Mouse (Mus musculus) stomach, embryonic 14.5 days (tissue): ENCODE measurements around the gene Rangap1. TPM values are rescaled to one million over a fixed set of nuclear protein-coding genes. Genes with fewer than 3 reads are reported as not detected.

Experiments used
- ATAC-seq: fragments of 200-750 bp; cut with Nextera tagmentation; 2 replicates; pipeline ENCODE4 v1.8.0; 2017; ENCODE audit warnings: low read depth, moderate TSS enrichment; ENCODE audit not compliant: insufficient number of reproducible peaks, insufficient read depth, low FRiP score
- H3K27ac ChIP-seq: fragments of 300-500 bp; sonication (generic); 2 replicates; pipeline ENCODE4 v1.5.1; 2014; ENCODE audit warnings: mild to moderate bottlenecking, low read length, moderate library complexity, mixed read lengths
- H3K27me3 ChIP-seq: fragments of 300-500 bp; sonication (generic); 2 replicates; pipeline ENCODE4 v1.6.1; 2014; ENCODE audit warnings: low read length, control low read depth, mixed read lengths; ENCODE audit not compliant: control insufficient read depth, insufficient read depth
- H3K36me3 ChIP-seq: fragments of 300-500 bp; sonication (generic); 2 replicates; pipeline ENCODE4 v1.6.1; 2014; ENCODE audit warnings: mild to moderate bottlenecking, control low read depth, low read length, moderate library complexity, mixed read lengths; ENCODE audit not compliant: control insufficient read depth, insufficient read depth
- H3K4me1 ChIP-seq: fragments of 300-500 bp; sonication (generic); 2 replicates; pipeline ENCODE4 v1.6.1; 2014; ENCODE audit warnings: low read length, control low read depth, mixed read lengths; ENCODE audit not compliant: control insufficient read depth, insufficient read depth
- H3K4me2 ChIP-seq: fragments of 300-500 bp; sonication (generic); replicated peaks from 2 replicates; pipeline ENCODE4 v1.6.1; 2014; ENCODE audit warnings: low read depth, low read length, control low read depth
- H3K4me3 ChIP-seq: fragments of 300-500 bp; sonication (generic); 2 replicates; pipeline ENCODE4 v1.5.1; 2014; ENCODE audit warnings: low read depth, low read length, control low read depth
- H3K9ac ChIP-seq: fragments of 300-500 bp; sonication (generic); replicated peaks from 2 replicates; pipeline ENCODE4 v1.6.1; 2014; ENCODE audit warnings: low read depth, mild to moderate bottlenecking, control low read depth, low read length, moderate library complexity, mixed read lengths
- H3K9me3 ChIP-seq: fragments of 300-500 bp; sonication (generic); 2 replicates; pipeline ENCODE4 v1.6.1; 2016; ENCODE audit warnings: low read depth, low read length, control low read depth; ENCODE audit not compliant: control insufficient read depth
- WGBS: fragments of 180-500 bp; shearing (Covaris S2); extraction: QIAGEN DNeasy Blood & Tissue Kit; methylation state at CpG from one replicate; pipeline ENCODE4 v1.1.7; 2014; 5-methylcytosine and 5-hydroxymethylcytosine counted together
- polyA plus RNA-seq: library from polyadenylated mRNA; unstranded; fragments of >200 nt; fragmentation: Nextera tagmentation; extraction: Ambion mirVana; gene quantifications from 2 replicates; pipeline ENCODE4 v1.2.1, GENCODE M21; 2014

Rangap1 gene
- polyA plus RNA-seq, 1 experiment from 2014 or later: 90.9 TPM

DNA sequence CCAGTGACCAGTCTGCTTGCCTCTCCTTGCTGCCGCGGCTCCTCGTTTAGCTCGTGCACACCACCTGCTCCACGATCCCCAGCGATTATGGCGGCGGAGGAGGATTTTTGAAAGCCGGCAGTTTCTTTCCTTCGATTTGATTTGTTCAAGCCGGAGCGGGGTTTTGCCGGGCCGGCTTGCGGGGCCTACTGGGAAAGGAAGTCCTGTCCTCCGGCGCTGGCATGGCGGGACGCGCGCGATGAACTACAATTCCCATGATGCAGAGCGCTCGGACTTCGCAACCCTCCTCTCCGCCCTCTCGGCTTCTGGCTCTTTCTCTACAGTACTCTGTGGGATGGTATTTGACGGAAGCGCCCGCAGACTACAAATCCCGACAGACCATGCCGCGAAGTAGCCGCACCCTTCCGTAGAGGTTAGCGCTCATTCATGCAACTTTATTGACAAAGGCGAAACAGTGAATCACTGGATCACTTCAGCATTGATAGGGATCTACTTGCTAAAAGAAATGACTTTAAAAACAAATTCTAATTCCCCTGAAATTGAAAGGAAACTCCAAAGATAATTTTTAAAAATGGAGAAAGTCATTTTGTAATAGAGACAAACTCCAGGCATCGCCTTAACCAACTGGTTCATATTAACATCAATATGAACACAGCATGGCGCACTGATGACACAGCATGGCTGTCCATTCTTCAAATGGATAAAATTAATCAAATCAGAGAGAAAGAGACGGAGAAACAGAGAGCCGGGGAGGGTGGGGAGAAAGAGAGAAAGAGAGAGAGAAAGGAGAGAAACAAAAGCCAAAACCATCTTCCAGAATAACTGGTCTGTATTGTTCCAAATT lies 15.3 kb downstream of the Rangap1 start:
- ATAC-seq: peak; percentile 98
- Histone ChIP-seq H3K27me3 (no peaks in the 10 kb centered on the region), H3K36me3 (peaks cover 4% of the 10 kb centered on the region; the same call in 1 of the 2 replicates), H3K9ac (peak overlapping the region; percentile 71), H3K27ac (peak overlapping the region; percentile 84), H3K4me2 (peak overlapping the region; percentile 90), H3K4me3 (peak overlapping the region; percentile 99), H3K9me3 (no peaks in the 10 kb centered on the region), H3K4me1 (peaks cover 9% of the 10 kb centered on the region)
- 5% methylated on average over 41 of the region's 41 CpGs for WGBS

DNA sequence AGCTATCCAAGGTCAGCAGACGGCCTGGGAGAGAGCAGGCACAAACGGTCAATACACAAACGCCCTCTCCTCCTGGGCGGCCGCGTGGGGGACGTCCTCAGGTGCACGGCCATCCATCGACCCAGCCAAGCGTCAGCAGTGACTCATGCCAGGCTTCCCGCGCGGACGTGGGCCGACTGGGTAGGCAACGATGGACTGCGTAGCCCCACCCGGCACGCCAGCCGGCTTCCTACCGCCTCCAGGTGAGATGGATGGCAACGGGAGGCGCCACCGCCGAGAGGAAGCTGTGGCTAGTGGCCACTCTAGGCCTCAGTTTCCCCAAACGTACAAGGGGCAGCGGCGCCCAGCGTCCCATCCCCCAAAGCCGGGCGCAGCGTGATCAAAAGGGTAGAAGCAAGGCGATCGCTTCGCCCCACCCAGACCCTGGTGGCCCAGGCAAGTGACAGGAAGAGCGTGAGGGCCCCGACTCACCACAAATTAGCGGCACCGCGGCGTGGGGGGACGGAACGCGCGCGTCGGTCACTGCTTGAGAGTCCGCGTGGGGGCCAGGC lies 16.0 kb downstream of the Rangap1 start:
- no peaks in the 10 kb centered on the region for H3K9me3 ChIP-seq
- H3K27me3 ChIP-seq: no peaks in the 10 kb centered on the region
- H3K27ac ChIP-seq: peak overlapping the region; percentile 84
- peaks cover 9% of the 10 kb centered on the region for H3K4me1 ChIP-seq
- peak; percentile 46; the same call in 1 of the 2 replicates for ATAC-seq
- H3K4me3 ChIP-seq: peak overlapping the region; percentile 99
- WGBS: under 1% methylated on average over 49 of the region's 49 CpGs
- peaks cover 5% of the 10 kb centered on the region; the same call in 1 of the 2 replicates for H3K36me3 ChIP-seq
- H3K4me2 ChIP-seq: peak overlapping the region; percentile 90
- peak overlapping the region; percentile 71 for H3K9ac ChIP-seq

DNA sequence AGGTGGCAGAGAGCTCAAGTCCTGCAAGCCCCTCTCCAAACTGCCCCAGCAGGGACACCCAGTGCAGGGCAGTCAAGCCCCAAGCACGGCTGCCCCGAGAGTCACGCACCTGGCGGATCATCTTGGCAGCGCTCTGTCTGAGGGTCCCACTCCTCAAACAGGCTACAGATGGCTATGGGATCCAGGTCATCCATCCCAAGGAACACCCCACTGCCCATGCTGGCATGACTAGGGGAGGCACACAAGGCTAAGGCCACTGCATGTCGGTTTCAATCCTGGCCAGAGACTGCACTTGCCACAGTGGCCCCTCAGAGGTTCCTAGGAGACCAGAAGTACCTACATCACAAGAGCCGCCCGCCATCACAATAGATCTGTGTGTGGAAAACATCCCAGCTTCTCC lies 19.4 kb downstream of the Rangap1 start:
- peaks cover 36% of the 10 kb centered on the region for H3K36me3 ChIP-seq
- H3K9me3 ChIP-seq: no peaks in the 10 kb centered on the region
- 96% methylated on average over 8 of the region's 8 CpGs for WGBS
- H3K4me1 ChIP-seq: peaks cover 9% of the 10 kb centered on the region
- no peak overlapping the region for H3K4me3 ChIP-seq
- H3K27me3 ChIP-seq: no peaks in the 10 kb centered on the region
- H3K27ac ChIP-seq: no peak overlapping the region
- H3K9ac ChIP-seq: no peak overlapping the region
- H3K4me2 ChIP-seq: no peak overlapping the region
- ATAC-seq: no peak

DNA sequence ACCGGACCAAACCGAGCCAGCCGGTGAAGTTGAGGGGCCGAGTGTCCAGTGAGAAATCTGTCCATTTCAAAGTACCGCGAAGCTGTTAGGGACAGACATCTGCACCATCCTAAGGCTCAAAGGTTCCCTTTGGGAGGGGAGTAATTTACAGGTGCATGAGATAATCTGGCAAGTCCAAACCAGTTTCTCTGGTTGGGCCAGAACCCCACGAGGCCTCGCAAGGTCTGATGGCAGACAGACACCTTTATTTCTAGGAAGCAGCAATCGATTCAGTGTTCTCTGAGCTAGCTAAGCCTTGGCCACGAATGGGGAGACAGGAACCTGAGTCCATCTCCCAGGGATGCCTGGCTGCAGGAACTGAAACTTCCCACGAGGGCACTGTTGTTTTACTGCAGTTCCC lies 21.7 kb downstream of the Rangap1 start:
- no peaks in the 10 kb centered on the region for H3K9me3 ChIP-seq
- H3K27ac ChIP-seq: no peak overlapping the region
- no peak overlapping the region for H3K9ac ChIP-seq
- peaks cover 59% of the 10 kb centered on the region for H3K36me3 ChIP-seq
- H3K27me3 ChIP-seq: no peaks in the 10 kb centered on the region
- ATAC-seq: no peak
- H3K4me3 ChIP-seq: no peak overlapping the region
- peaks cover 9% of the 10 kb centered on the region for H3K4me1 ChIP-seq
- WGBS: 90% methylated on average over 11 of the region's 11 CpGs
- H3K4me2 ChIP-seq: no peak overlapping the region

DNA sequence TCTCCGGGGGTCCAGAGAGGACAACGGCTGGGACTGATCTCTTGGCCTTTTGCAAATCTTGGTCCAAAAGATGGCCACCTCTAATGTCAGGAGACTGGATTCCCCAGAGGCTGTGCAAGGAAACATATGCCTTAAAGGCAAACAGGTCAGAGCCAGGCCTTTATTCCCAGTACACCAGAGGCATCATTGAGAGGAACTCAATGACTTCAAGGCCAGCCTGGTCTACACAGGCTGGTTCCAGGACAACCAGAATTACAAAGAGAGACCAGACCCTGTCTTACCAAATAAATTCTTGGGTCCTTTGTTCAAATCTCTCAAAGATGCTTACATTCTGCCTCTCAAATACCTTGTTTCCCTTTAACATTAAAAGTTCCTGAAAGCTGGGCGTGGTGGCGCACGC lies 23.0 kb downstream of the Rangap1 start:
- Histone ChIP-seq H3K9me3 (no peaks in the 10 kb centered on the region), H3K4me1 (no peaks in the 10 kb centered on the region), H3K9ac (no peak overlapping the region), H3K4me2 (no peak overlapping the region), H3K27me3 (no peaks in the 10 kb centered on the region), H3K36me3 (peaks cover 69% of the 10 kb centered on the region), H3K27ac (no peak overlapping the region), H3K4me3 (no peak overlapping the region)
- 95% methylated on average over 5 of the region's 5 CpGs for WGBS
- ATAC-seq: no peak

DNA sequence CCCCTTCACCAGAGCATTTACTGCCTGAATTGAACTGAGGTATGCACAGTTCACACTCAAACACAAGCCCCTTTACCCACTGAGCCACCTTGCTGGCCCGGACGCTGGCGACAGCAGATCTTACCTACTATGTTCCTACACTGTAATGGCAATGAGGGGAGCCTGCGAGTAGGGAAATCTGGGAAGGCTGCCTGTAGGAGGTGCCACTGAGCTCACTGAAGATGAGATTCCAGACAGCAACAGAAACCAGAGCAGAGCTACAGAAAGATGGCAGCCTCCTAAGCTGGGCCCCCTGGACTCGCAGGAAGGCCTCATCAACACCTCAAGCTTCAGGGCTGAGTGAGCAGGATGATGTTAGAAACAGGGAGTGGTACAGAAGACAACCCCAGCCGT lies 26.2 kb downstream of the Rangap1 start:
- no peak overlapping the region for H3K9ac ChIP-seq
- no peak overlapping the region for H3K4me2 ChIP-seq
- no peaks in the 10 kb centered on the region for H3K9me3 ChIP-seq
- 82% methylated on average over 6 of the region's 6 CpGs for WGBS
- peaks cover 89% of the 10 kb centered on the region for H3K36me3 ChIP-seq
- ATAC-seq: no peak
- H3K27me3 ChIP-seq: no peaks in the 10 kb centered on the region
- H3K27ac ChIP-seq: no peak overlapping the region
- no peaks in the 10 kb centered on the region for H3K4me1 ChIP-seq
- no peak overlapping the region for H3K4me3 ChIP-seq

DNA sequence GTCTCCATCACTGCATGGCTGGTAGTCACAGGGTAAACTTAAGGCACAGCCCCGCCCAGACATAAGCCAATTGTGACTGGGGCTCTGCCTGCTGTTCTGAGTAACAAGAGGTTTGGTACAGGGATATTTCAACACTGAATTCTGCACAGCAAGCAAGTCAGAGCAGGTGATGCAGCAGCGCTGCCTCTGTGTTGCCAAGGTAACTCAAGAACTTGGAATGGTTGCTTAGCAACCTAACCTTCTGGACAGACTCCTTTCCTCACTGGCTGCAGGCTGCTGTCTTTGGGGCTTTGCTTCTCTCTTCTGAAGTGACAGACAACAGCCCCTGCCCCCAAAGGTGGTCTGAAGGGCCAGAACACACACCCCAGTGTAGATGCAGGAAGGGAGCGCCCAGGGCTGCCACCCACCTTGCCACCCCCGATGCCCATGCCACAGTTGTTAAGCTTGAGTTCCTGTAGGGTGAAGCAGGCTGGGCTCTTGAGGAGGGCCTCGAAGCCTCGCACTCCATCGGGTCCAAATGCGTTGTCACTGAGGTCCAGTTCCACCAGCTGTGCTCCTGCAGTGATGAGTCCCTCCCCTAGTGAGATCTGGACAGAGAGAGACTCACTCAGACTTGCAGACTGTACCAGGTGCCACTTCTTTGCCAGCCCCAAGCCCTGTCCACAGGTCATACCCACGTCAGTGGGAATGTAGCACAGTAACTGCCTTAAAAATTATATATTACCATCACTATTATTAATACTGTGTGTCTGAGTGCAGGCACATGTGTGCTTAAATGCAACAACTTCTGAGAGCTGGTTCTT lies 26.8 kb downstream of the Rangap1 start:
- H3K9ac ChIP-seq: no peak overlapping the region
- no peaks in the 10 kb centered on the region for H3K27me3 ChIP-seq
- H3K9me3 ChIP-seq: no peaks in the 10 kb centered on the region
- H3K4me1 ChIP-seq: no peaks in the 10 kb centered on the region
- WGBS: 88% methylated on average over 9 of the region's 9 CpGs
- no peak overlapping the region for H3K4me2 ChIP-seq
- peaks cover 89% of the 10 kb centered on the region for H3K36me3 ChIP-seq
- no peak for ATAC-seq
- no peak overlapping the region for H3K27ac ChIP-seq
- H3K4me3 ChIP-seq: no peak overlapping the region

DNA sequence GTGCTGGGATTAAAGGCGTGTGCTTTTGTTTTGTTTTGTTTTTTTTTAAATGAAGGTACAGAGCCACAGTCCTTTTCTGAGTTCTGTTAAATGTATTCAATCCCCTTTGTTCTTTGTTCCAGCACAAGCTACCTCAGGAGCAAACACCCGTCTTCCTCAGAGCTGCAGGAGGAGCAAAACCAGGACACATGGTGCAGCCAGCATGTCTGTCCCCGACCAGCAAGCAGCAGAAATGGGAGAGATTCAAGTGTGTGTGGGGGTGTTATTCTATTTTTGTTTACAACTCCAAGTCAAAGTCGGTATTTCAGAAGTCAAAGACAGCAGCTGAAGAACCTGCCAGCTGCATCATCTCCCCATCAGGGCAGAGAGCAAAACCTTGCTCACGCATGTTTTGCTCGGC lies 31.6 kb downstream of the Rangap1 start:
- Histone ChIP-seq H3K27me3 (no peaks in the 10 kb centered on the region), H3K9me3 (no peaks in the 10 kb centered on the region), H3K4me3 (no peak overlapping the region), H3K9ac (no peak overlapping the region), H3K4me2 (no peak overlapping the region), H3K27ac (no peak overlapping the region), H3K4me1 (no peaks in the 10 kb centered on the region), H3K36me3 (peaks cover 79% of the 10 kb centered on the region)
- no peak for ATAC-seq
- WGBS: 78% methylated on average over 6 of the region's 6 CpGs
